Mouse (Mus musculus) liver, embryonic 14.5 days (tissue): ENCODE measurements around the gene Apba3.

Experiments
- CTCF ChIP-seq: IDR thresholded peaks from 2 replicates; pipeline ENCODE4 v1.5.1; 2016; ENCODE audit warnings: antibody characterized with exemption, low read depth, control low read depth
- EP300 ChIP-seq: IDR thresholded peaks from 2 replicates; pipeline ENCODE4 v1.6.1; 2016; ENCODE audit warnings: antibody characterized with exemption, low read depth

DNA sequence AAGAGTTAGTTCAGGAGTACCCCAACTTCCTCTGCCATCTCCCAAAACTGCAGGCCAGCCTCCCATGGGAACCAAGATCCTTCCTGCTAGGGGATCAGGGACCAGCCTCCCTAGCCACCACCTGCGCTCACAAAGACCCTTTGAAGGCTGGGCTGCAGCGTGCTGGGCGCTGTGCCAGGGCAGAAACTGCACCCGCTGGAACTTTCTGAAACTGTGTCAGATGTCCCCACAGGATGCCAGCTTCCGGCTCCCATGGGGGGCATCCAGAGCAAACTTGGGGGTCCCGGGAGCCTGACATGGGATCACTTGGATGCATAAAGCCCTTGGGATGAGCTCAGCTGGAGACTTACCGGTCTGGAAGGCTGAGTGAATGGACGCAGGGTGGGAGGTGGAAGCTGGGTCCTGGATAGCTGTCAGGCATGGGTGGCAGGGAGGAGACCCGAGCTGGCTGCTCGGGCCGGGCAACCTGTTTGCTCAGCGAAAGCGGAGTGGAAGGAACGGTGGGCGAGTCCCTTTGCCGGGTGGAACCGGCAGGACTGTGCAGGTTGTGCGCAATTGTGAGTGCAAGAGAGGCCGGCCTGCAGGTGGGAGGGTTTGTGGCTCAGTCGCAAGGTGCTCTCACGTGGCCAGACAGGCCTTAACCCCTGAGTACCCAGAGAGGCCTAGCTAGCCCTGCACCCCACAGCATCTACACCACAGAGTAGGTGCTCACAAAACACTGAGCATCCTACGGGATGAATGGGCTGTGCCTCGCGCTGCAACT lies 24.1 kb downstream of the Apba3 start:
- no peak for TF ChIP-seq CTCF
- TF ChIP-seq EP300 = no peak
